Mouse (Mus musculus) stomach, postnatal 0 days (tissue): ENCODE measurements at regions not wholly inside any gene's neighbourhood (a gene's known extent, or its start where the extent isn't known, plus 50 kb on each side); places are given as distances from the start of the nearest gene placed in this dataset.

Experiments used
- ATAC-seq: fragments of 200-750 bp; cut with Nextera tagmentation; 2 replicates; pipeline ENCODE4 v1.8.0; 2017; ENCODE audit not compliant: low FRiP score, low TSS enrichment
- DNase-seq: peaks from one replicate; pipeline ENCODE4 v3.0.0-alpha.2; 2016; ENCODE audit warnings: low spot score
- H3K27ac ChIP-seq: fragments of 300-500 bp; sonication (generic); replicated peaks from 2 replicates; pipeline ENCODE4 v1.5.1; 2014; ENCODE audit warnings: mild to moderate bottlenecking, control low read depth
- H3K27me3 ChIP-seq: fragments of 300-500 bp; sonication (generic); 2 replicates; pipeline ENCODE4 v1.6.1; 2014; ENCODE audit warnings: low read length; ENCODE audit not compliant: control insufficient read depth, insufficient read depth
- H3K36me3 ChIP-seq: fragments of 300-500 bp; sonication (generic); 2 replicates; pipeline ENCODE4 v1.6.1; 2014; ENCODE audit warnings: low read length, mixed read lengths; ENCODE audit not compliant: control insufficient read depth, insufficient read depth
- H3K4me1 ChIP-seq: fragments of 300-500 bp; sonication (generic); replicated peaks from 2 replicates; pipeline ENCODE4 v1.6.1; 2014; ENCODE audit warnings: antibody characterized with exemption; ENCODE audit not compliant: control insufficient read depth, insufficient read depth
- H3K4me2 ChIP-seq: fragments of 300-500 bp; sonication (generic); replicated peaks from 2 replicates; pipeline ENCODE4 v1.6.1; 2014; ENCODE audit warnings: low read depth, mild to moderate bottlenecking, control low read depth, moderate library complexity
- H3K4me3 ChIP-seq: fragments of 300-500 bp; sonication (generic); 2 replicates; pipeline ENCODE4 v1.5.1; 2014; ENCODE audit warnings: low read depth, low read length, control low read depth
- H3K9ac ChIP-seq: fragments of 300-500 bp; sonication (generic); 2 replicates; pipeline ENCODE4 v1.6.1; 2014; ENCODE audit warnings: mild to moderate bottlenecking, low read length, control low read depth, mixed read lengths
- H3K9me3 ChIP-seq: fragments of 300-500 bp; sonication (generic); 2 replicates; pipeline ENCODE4 v1.6.1; 2016; ENCODE audit warnings: low read length; ENCODE audit not compliant: control insufficient read depth
- CTCF ChIP-seq: IDR thresholded peaks from 2 replicates; pipeline ENCODE4 v1.5.1; 2016; ENCODE audit warnings: antibody characterized with exemption, low read depth, mild to moderate bottlenecking, moderate library complexity
- EP300 ChIP-seq: optimal IDR thresholded peaks from 2 replicates; pipeline ENCODE3; 2016; ENCODE audit warnings: antibody characterized with exemption
- WGBS: fragments of 180-500 bp; shearing (Covaris S2); extraction: QIAGEN DNeasy Blood & Tissue Kit; methylation state at CpG from one replicate; pipeline ENCODE4 v1.1.7; 2014; 5-methylcytosine and 5-hydroxymethylcytosine counted together

GRCm38 (mm10) chr2:157674906-157675305 lies 62.3 kb upstream of the Ctnnbl1 start:
- Histone ChIP-seq H3K36me3 (no peaks in the 10 kb centered on the region), H3K9me3 (no peaks in the 10 kb centered on the region), H3K4me2 (no peak overlapping the region), H3K4me3 (no peak overlapping the region), H3K27me3 (no peaks in the 10 kb centered on the region), H3K4me1 (no peaks in the 10 kb centered on the region), H3K27ac (no peak overlapping the region), H3K9ac (no peak overlapping the region)
- TF ChIP-seq CTCF (no peak), EP300 (no peak)
- WGBS = 34% methylated on average over 19 of the region's 19 CpGs
- ATAC-seq = no peak
- no peak for DNase-seq

- Histone ChIP-seq H3K4me1 (no peaks in the 10 kb centered on the region), H3K4me2 (no peak overlapping the region), H3K36me3 (no peaks in the 10 kb centered on the region), H3K9me3 (no peaks in the 10 kb centered on the region), H3K27me3 (no peaks in the 10 kb centered on the region), H3K4me3 (no peak overlapping the region), H3K27ac (no peak overlapping the region), H3K9ac (no peak overlapping the region)
- no peak for TF ChIP-seq EP300
- no peak for TF ChIP-seq CTCF
- ATAC-seq (no peak), DNase-seq (no peak)
- 32% methylated on average over 10 of the region's 10 CpGs for WGBS
Observed at GRCm38 (mm10) chr2:157676396-157677176, 60.6 kb upstream of the Ctnnbl1 start.

- TF ChIP-seq EP300 (no peak), CTCF (no peak)
- Histone ChIP-seq H3K27ac (no peak overlapping the region), H3K36me3 (no peaks in the 10 kb centered on the region), H3K9ac (no peak overlapping the region), H3K4me1 (no peaks in the 10 kb centered on the region), H3K4me3 (no peak overlapping the region), H3K9me3 (no peaks in the 10 kb centered on the region), H3K4me2 (no peak overlapping the region), H3K27me3 (no peaks in the 10 kb centered on the region)
- no peak for DNase-seq
- no peak for ATAC-seq
- 17% methylated on average over 7 of the region's 7 CpGs for WGBS
Observed at GRCm38 (mm10) chr2:157677262-157677661, 59.9 kb upstream of the Ctnnbl1 start.

GRCm38 (mm10) chr2:157681931-157682330 lies 55.3 kb upstream of the Ctnnbl1 start:
- Histone ChIP-seq H3K4me2 (no peak overlapping the region), H3K9me3 (no peaks in the 10 kb centered on the region), H3K27me3 (no peaks in the 10 kb centered on the region), H3K36me3 (no peaks in the 10 kb centered on the region), H3K4me1 (no peaks in the 10 kb centered on the region), H3K4me3 (no peak overlapping the region), H3K9ac (no peak overlapping the region), H3K27ac (no peak overlapping the region)
- no peak for DNase-seq
- no peak for TF ChIP-seq CTCF
- no peak for TF ChIP-seq EP300
- no peak for ATAC-seq
- WGBS = 78% methylated on average over 7 of the region's 7 CpGs
